Mouse (Mus musculus) right cerebral cortex, postnatal 10 days (tissue): ENCODE measurements at regions not wholly inside any gene's neighbourhood (a gene's known extent, or its start where the extent isn't known, plus 50 kb on each side); places are given as distances from the start of the nearest gene placed in this dataset.
A peak's percentile ranks its signal among the peaks of the same experiment; 100 is the strongest.

ENCODE experiments used
- DNase-seq, 2 experiments: peaks; one replicate each; pipeline ENCODE4 v3.0.0; 2021; ENCODE audit warnings: low spot score in 2 of 2

- peak in 1 of 2 experiments; percentile 27 for DNase-seq
Measured at GRCm38 (mm10) chr3:126491251-126491913, 104.7 kb upstream of the Camk2d start.

GRCm38 (mm10) chr3:126491914-126492265 lies 104.2 kb upstream of the Camk2d start:
- DNase-seq = no peak

- DNase-seq = no peak
Measured at GRCm38 (mm10) chr3:126498823-126499222, 97.3 kb upstream of the Camk2d start.

- DNase-seq = no peak
Measured at GRCm38 (mm10) chr3:126500247-126500646, 95.9 kb upstream of the Camk2d start.

- DNase-seq = no peak
Measured at GRCm38 (mm10) chr3:126501826-126502225, 94.3 kb upstream of the Camk2d start.

GRCm38 (mm10) chr3:126505685-126506084 lies 90.4 kb upstream of the Camk2d start:
- DNase-seq = no peak

GRCm38 (mm10) chr3:126514842-126515241 lies 81.3 kb upstream of the Camk2d start:
- DNase-seq = no peak

GRCm38 (mm10) chr3:126534118-126534820 lies 61.8 kb upstream of the Camk2d start:
- no peak for DNase-seq

- DNase-seq = no peak
Measured at GRCm38 (mm10) chr3:126535340-126535739, 60.8 kb upstream of the Camk2d start.

- DNase-seq = no peak
Measured at GRCm38 (mm10) chr3:126538516-126538915, 57.6 kb upstream of the Camk2d start.

- DNase-seq = no peak
Measured at GRCm38 (mm10) chr3:126541105-126541504, 55.0 kb upstream of the Camk2d start.
